Mouse (Mus musculus) midbrain, embryonic 12.5 days (tissue): ENCODE measurements around the gene Smad3. TPM values are rescaled to one million over a fixed set of nuclear protein-coding genes. Genes with fewer than 3 reads are reported as not detected.

Experiments used
- ATAC-seq: fragments of 200-750 bp; cut with Nextera tagmentation; 2 replicates; pipeline ENCODE4 v1.8.0; 2017; ENCODE audit warnings: low read depth, moderate TSS enrichment, moderate library complexity; ENCODE audit not compliant: low FRiP score
- H3K27ac ChIP-seq: fragments of 300-500 bp; sonication (generic); replicated peaks from 2 replicates; pipeline ENCODE4 v1.5.1; 2016; ENCODE audit warnings: mild to moderate bottlenecking
- H3K27me3 ChIP-seq: fragments of 300-500 bp; sonication (generic); 2 replicates; pipeline ENCODE4 v1.6.1; 2016; ENCODE audit warnings: mild to moderate bottlenecking
- H3K36me3 ChIP-seq: fragments of 300-500 bp; sonication (generic); 2 replicates; pipeline ENCODE4 v1.6.1; 2016
- H3K4me1 ChIP-seq: fragments of 300-500 bp; sonication (generic); 2 replicates; pipeline ENCODE4 v1.6.1; 2016
- H3K4me2 ChIP-seq: fragments of 300-500 bp; sonication (generic); replicated peaks from 2 replicates; pipeline ENCODE4 v1.6.1; 2016; ENCODE audit warnings: mild to moderate bottlenecking, moderate library complexity
- H3K4me3 ChIP-seq: fragments of 300-500 bp; sonication (generic); 2 replicates; pipeline ENCODE4 v1.5.1; 2016; ENCODE audit warnings: mild to moderate bottlenecking
- H3K9ac ChIP-seq: fragments of 300-500 bp; sonication (generic); replicated peaks from 2 replicates; pipeline ENCODE4 v1.6.1; 2016; ENCODE audit warnings: mild to moderate bottlenecking, moderate library complexity
- H3K9me3 ChIP-seq: fragments of 300-500 bp; sonication (generic); 2 replicates; pipeline ENCODE4 v1.6.1; 2016; ENCODE audit warnings: mild to moderate bottlenecking
- WGBS: fragments of 180-500 bp; shearing (Covaris S2); methylation state at CpG from one replicate; pipeline ENCODE4 v1.1.7; 2016; 5-methylcytosine and 5-hydroxymethylcytosine counted together
- polyA plus RNA-seq: library from polyadenylated mRNA; unstranded; fragments of >200 nt; fragmentation: Nextera tagmentation; extraction: Ambion mirVana; gene quantifications from 2 replicates; pipeline ENCODE4 v1.2.1, GENCODE M21; 2016

Gene Smad3
- polyA plus RNA-seq, 1 experiment from 2014 or later, result 31.2 TPM

- WGBS, result 55% methylated on average over 17 of the region's 18 CpGs
- ATAC-seq, result no peak
Measured at GRCm38 (mm10) chr9:63716150-63717138, 41.4 kb downstream of the Smad3 start.

GRCm38 (mm10) chr9:63714572-63714971 is 43.2 kb downstream of the Smad3 start:
- H3K27me3 ChIP-seq, result no peaks in the 10 kb centered on the region
- no peak overlapping the region for H3K4me3 ChIP-seq
- no peak overlapping the region for H3K27ac ChIP-seq
- H3K4me2 ChIP-seq, result no peak overlapping the region
- 92% methylated on average over 6 of the region's 6 CpGs for WGBS
- peaks cover 3% of the 10 kb centered on the region; the same call in 1 of the 2 replicates for H3K9me3 ChIP-seq
- H3K4me1 ChIP-seq, result peaks cover 19% of the 10 kb centered on the region
- ATAC-seq, result no peak
- no peak overlapping the region for H3K9ac ChIP-seq
- H3K36me3 ChIP-seq, result peaks cover 14% of the 10 kb centered on the region

More at GRCm38 (mm10) chr9:63716150-63717138, 41.4 kb downstream of the Smad3 start:
- H3K4me1 ChIP-seq, result peaks cover 19% of the 10 kb centered on the region
- no peaks in the 10 kb centered on the region for H3K9me3 ChIP-seq
- H3K9ac ChIP-seq, result no peak overlapping the region
- 0 out of 2 replicates have a peak overlapping the region, but pooled peaks have one; percentile 30 for H3K27ac ChIP-seq
- 0 out of 2 replicates have a peak, but pooled peaks cover 2% of the 10 kb centered on the region for H3K36me3 ChIP-seq
- H3K4me3 ChIP-seq, result no peak overlapping the region
- H3K4me2 ChIP-seq, result no peak overlapping the region
- H3K27me3 ChIP-seq, result no peaks in the 10 kb centered on the region

- no peaks in the 10 kb centered on the region for H3K27me3 ChIP-seq
- H3K4me3 ChIP-seq, result no peak overlapping the region
- 67% methylated on average over 6 of the region's 6 CpGs for WGBS
- no peak overlapping the region for H3K4me2 ChIP-seq
- H3K9me3 ChIP-seq, result peaks cover 7% of the 10 kb centered on the region; the same call in 1 of the 2 replicates
- H3K27ac ChIP-seq, result no peak overlapping the region
- H3K9ac ChIP-seq, result no peak overlapping the region
- peaks cover 21% of the 10 kb centered on the region for H3K4me1 ChIP-seq
- no peak for ATAC-seq
- peaks cover 20% of the 10 kb centered on the region for H3K36me3 ChIP-seq
Measured at GRCm38 (mm10) chr9:63712838-63713237, 45.0 kb downstream of the Smad3 start.

- no peak overlapping the region for H3K9ac ChIP-seq
- H3K9me3 ChIP-seq, result peaks cover 7% of the 10 kb centered on the region; the same call in 1 of the 2 replicates
- no peak overlapping the region for H3K4me2 ChIP-seq
- 87% methylated on average over 13 of the region's 13 CpGs for WGBS
- no peak overlapping the region for H3K4me3 ChIP-seq
- no peak overlapping the region for H3K27ac ChIP-seq
- H3K27me3 ChIP-seq, result no peaks in the 10 kb centered on the region
- peaks cover 20% of the 10 kb centered on the region for H3K36me3 ChIP-seq
- H3K4me1 ChIP-seq, result peaks cover 25% of the 10 kb centered on the region
- no peak for ATAC-seq
Measured at GRCm38 (mm10) chr9:63711580-63712230, 46.1 kb downstream of the Smad3 start.

GRCm38 (mm10) chr9:63709857-63710256 is 47.9 kb downstream of the Smad3 start:
- Histone ChIP-seq H3K36me3 (peaks cover 20% of the 10 kb centered on the region), H3K9ac (no peak overlapping the region), H3K4me2 (no peak overlapping the region), H3K9me3 (peaks cover 7% of the 10 kb centered on the region; the same call in 1 of the 2 replicates), H3K4me1 (peaks cover 25% of the 10 kb centered on the region), H3K27me3 (no peaks in the 10 kb centered on the region), H3K27ac (no peak overlapping the region), H3K4me3 (no peak overlapping the region)
- 100% methylated on average over 5 of the region's 5 CpGs for WGBS
- no peak for ATAC-seq

GRCm38 (mm10) chr9:63709266-63709665 is 48.5 kb downstream of the Smad3 start:
- H3K27ac ChIP-seq, result no peak overlapping the region
- no peak overlapping the region for H3K4me2 ChIP-seq
- no peaks in the 10 kb centered on the region for H3K27me3 ChIP-seq
- no peak for ATAC-seq
- no peak overlapping the region for H3K9ac ChIP-seq
- H3K4me3 ChIP-seq, result no peak overlapping the region
- peaks cover 7% of the 10 kb centered on the region; the same call in 1 of the 2 replicates for H3K9me3 ChIP-seq
- peaks cover 25% of the 10 kb centered on the region for H3K4me1 ChIP-seq
- H3K36me3 ChIP-seq, result peaks cover 20% of the 10 kb centered on the region

GRCm38 (mm10) chr9:63707816-63708588 is 49.8 kb downstream of the Smad3 start:
- Histone ChIP-seq H3K4me1 (peaks cover 23% of the 10 kb centered on the region), H3K9me3 (peaks cover 7% of the 10 kb centered on the region; the same call in 1 of the 2 replicates), H3K27me3 (no peaks in the 10 kb centered on the region), H3K36me3 (peaks cover 20% of the 10 kb centered on the region), H3K27ac (no peak overlapping the region), H3K4me3 (no peak overlapping the region), H3K4me2 (no peak overlapping the region), H3K9ac (no peak overlapping the region)
- WGBS, result 93% methylated on average over 9 of the region's 9 CpGs
- ATAC-seq, result no peak

- Histone ChIP-seq H3K4me3 (no peak overlapping the region), H3K4me2 (no peak overlapping the region), H3K9ac (no peak overlapping the region; the same call in 1 of the 2 replicates), H3K9me3 (peaks cover 7% of the 10 kb centered on the region; the same call in 1 of the 2 replicates), H3K27ac (0 out of 2 replicates have a peak overlapping the region, but pooled peaks have one; percentile 10), H3K36me3 (peaks cover 16% of the 10 kb centered on the region), H3K4me1 (peaks cover 30% of the 10 kb centered on the region), H3K27me3 (no peaks in the 10 kb centered on the region)
- ATAC-seq, result no peak
- 42% methylated on average over 9 of the region's 9 CpGs for whole genome bisulfite sequencing
Measured at GRCm38 (mm10) chr9:63706152-63706733, 51.6 kb downstream of the Smad3 start.

- WGBS, result 80% methylated on average over 6 of the region's 6 CpGs
- H3K9me3 ChIP-seq, result peaks cover 7% of the 10 kb centered on the region; the same call in 1 of the 2 replicates
- H3K4me3 ChIP-seq, result no peak overlapping the region
- H3K36me3 ChIP-seq, result peaks cover 12% of the 10 kb centered on the region
- H3K27ac ChIP-seq, result no peak overlapping the region
- ATAC-seq, result no peak
- no peaks in the 10 kb centered on the region for H3K27me3 ChIP-seq
- H3K4me1 ChIP-seq, result peaks cover 30% of the 10 kb centered on the region
- H3K9ac ChIP-seq, result no peak overlapping the region
- no peak overlapping the region for H3K4me2 ChIP-seq
Measured at GRCm38 (mm10) chr9:63704979-63705751, 52.6 kb downstream of the Smad3 start.

- Histone ChIP-seq H3K27ac (no peak overlapping the region), H3K9ac (no peak overlapping the region), H3K4me2 (no peak overlapping the region), H3K36me3 (peaks cover 2% of the 10 kb centered on the region; the same call in 1 of the 2 replicates), H3K9me3 (peaks cover under 1% of the 10 kb centered on the region; the same call in 1 of the 2 replicates), H3K4me1 (peaks cover 30% of the 10 kb centered on the region), H3K4me3 (no peak overlapping the region), H3K27me3 (no peaks in the 10 kb centered on the region)
- ATAC-seq, result no peak
- 88% methylated on average over 5 of the region's 5 CpGs for WGBS
Measured at GRCm38 (mm10) chr9:63704131-63704530, 53.7 kb downstream of the Smad3 start.
